Mouse (Mus musculus) heart, postnatal 0 days (tissue): ENCODE results near the gene Spib.

Experiments used
- CTCF ChIP-seq: IDR thresholded peaks from 2 replicates; pipeline ENCODE4 v1.5.1; 2016; ENCODE audit warnings: antibody characterized with exemption, control low read depth, low read depth
- EP300 ChIP-seq: IDR thresholded peaks from 2 replicates; pipeline ENCODE4 v1.6.1; 2016; ENCODE audit warnings: antibody characterized with exemption, low read depth

- no peak for TF ChIP-seq CTCF
- TF ChIP-seq EP300: no peak
Measured at GRCm38 (mm10) chr7:44494681-44495080, 37.2 kb downstream of the Spib start.
